Mouse (Mus musculus) natural killer cell, adult 2 months (primary cell): Measurements from ENCODE around the gene Golga3.

ENCODE experiments used
- DNase-seq, 2 experiments: peaks; one replicate each; pipeline ENCODE4 v3.0.0; 2022; ENCODE audit warnings: low spot score in 2 of 2

The Golga3 gene

DNA sequence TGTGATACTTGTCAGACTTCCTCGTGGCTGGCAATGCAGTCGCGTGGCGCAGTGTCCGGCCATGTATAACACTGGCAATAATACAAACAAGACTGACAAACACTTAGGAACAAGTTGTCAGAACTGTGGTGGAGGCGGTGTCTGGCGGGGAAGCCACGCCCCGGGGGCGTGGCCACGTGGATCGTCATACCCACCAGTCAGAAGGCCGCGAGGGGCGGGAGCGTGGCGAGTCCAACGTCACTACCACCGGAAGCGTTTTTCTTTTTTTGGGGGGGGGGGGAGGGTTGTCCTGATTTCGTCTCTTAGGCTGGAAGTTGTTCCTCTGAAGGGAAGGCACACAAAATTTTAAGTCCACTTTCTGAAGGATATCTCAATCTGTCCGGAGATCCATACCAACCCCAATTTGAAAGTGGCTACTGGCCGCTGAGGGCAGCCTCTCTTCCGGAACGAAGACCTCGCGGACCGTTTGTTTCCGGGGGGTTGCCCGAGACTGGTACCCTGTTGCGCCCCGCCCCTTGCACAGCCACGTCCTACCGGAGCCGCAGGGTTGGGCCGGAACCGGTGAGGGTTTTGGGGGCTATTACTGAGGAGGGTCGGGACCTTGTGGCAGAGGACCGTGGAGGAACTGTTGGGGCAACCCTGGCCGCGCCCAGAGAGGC, at the start of gene Golga3:
Gene Golga3 (plus strand): TSS at position 340 of the 659 bp plus-strand sequence.
- peak; percentile 89 to 93 for DNase-seq

DNA sequence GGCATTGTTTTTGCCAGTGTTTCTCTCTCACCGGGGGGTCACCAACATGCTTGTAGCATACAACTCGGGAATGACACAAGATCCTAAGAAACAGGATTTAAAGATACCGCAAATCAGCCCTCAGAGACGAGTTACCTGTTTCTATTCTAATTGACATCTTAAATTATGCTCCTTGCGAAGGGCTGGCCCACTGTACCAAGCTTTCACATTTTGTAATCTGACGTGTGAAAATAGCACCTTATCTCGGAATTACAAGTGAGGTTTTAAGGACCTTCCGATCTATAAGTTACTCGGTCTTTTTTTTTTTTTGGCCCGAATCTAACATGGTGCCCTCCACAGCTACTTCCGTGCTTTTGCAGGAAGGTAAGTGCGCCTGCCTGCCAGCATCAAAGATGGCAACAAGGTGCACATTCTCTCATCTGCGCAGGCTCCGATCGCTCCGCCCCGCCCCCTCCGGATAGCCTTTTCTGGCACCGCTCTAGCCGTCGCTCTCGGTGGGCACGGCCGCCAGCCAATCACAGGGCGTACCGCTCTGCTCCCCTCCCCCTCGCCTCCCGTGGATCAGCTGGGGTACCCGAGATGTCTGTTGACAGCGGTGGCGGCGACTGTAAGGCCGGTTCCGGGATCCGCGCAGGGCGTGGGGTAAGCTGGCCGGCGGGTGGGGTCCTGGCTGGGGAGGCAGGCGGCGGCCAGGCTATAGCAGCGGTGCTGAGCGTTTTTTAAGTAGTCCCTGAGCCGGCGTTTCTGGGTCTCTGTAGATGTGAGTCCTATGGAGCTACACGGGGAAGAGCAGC, 41.0 kb upstream of the Golga3 start, which contains the start of gene Chfr:
Gene Chfr (plus strand): TSS at position 550 of the 794 bp plus-strand sequence.
- peak; percentile 99 to 100 for DNase-seq

DNA sequence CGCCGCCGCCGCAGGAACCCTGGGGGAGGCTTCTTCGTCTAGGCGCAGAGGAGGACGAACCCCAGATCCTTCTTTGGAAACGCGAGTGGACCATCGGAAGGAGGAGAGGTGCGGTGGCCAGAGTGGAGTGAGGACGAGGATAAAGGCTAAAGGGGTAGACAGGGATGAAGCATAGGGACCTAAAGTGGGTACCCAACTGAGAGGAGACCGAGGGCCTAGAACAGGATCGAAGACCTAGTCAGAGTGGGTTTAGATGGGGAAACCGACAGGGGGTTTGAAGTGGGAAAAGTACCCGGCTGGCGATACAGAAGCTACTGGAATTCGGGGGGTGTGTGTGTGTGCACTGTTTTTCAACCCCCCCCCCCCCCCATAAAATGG, 40.4 kb upstream of the Golga3 start:
- DNase-seq, result no peak

DNA sequence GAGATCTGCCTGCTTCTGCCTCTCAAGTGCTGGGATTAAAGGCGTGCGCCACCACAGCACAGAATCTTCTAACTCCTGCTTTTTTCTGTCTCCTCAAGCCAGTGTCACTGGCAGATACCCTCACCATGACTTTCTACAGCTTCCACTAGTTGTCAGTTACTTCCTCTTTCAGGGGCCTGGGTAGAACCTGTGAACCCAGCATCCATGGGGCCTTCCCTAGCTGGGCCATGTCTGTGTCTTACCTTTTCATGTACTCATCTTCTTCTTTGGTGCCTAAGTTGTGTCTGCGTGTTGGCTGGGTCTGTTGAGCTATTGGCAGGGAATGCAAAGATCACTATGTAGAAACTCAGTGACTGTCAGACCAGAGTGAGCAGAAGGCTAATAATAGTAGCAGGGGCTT, 38.7 kb upstream of the Golga3 start:
- no peak for DNase-seq

DNA sequence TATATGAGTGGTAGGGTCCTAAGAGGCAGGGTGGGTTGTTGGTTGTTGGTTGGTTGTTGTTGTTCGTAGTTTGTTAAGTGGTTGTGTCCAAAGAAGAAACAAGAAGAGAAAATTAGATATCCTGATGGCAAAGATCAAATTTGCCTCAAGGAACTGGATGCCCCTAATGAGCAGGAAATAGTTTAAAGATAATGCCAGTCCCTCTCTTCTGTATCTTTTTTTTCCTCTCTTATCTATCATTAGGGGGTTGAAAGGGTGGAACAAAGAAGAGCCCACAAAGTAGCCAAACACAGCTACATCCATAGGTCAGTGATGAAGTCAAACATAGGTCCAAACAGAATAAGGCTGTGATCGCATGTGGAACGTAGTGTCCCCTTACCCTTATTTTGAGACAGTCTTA, 37.2 kb upstream of the Golga3 start:
- no peak for DNase-seq

DNA sequence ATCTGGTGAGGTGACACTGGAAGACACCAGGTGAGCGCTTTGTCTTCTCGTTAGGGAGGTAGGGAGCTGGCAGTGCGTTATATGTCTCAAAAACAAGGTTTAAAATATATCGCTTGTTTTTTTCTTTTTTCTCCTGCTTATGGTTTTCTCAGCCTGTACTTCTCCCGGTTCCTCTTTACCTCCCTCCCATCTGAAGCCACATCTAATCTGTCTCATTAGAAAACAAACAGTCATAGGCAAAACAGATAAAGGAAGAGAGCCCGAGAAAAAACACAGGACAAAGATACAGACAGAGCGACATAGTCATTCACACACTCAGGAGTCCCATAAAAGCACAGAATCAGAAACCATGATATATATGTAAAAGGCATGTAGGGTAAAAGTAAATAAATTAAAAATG, 36.1 kb upstream of the Golga3 start:
- no peak for DNase-seq

DNA sequence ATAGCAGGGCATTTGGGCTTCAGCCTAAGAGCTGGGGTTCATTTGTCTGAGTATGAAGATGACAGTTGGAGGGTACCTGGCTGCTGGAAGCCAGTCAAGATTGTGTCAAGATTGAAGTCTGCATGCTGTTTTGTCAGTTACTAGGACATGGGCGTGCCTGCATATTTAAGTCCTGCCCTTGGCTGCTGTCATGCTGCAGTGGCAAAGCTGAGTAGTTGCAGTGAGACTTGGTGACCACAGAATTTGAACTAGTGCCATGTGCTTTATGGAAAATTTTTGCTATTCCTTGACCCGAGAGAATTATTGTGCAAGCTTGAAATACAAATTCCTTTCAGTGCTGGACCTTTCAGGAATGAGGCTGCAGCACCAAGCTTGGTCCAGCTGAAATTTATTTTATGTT, 34.2 kb upstream of the Golga3 start:
- DNase-seq, result no peak

DNA sequence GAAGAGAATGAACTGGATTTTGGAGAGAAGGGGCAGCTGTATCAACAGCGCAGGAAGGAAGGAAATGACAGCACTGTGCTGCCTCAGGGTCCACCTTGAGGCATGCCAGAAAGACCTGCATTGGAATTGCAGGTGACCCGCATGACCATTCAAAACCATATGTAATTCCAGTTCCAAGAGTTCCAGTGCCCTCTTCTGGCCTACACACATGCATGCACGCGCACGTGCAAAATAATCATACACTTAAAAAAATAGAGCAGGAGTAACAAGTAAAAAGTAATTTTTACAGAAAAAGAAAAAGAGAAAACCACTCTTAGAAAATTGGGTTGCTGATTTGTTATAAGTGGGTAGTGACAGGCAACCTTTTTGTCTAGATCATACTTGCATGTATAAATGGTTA, 33.5 kb upstream of the Golga3 start:
- DNase-seq, result no peak

DNA sequence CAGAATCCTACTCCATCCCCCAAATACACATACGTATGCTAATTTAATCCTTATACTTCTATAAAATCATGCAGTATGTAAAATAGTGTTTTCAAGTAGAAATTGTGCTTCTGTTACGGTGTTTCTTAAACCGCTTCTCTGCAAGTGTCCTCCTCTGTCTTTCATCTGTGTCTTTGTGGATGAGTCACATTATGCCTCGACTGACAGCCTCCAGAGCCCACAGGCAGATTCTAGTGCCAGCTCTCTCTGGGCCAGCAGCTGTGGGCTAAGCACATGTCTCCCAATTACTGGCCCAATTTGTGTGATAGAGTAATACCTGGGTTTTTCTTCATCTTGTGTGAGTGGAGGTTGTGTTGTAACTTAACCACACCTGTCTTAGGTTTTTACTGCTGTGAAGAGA, 7.1 kb upstream of the Golga3 start:
- no peak for DNase-seq

DNA sequence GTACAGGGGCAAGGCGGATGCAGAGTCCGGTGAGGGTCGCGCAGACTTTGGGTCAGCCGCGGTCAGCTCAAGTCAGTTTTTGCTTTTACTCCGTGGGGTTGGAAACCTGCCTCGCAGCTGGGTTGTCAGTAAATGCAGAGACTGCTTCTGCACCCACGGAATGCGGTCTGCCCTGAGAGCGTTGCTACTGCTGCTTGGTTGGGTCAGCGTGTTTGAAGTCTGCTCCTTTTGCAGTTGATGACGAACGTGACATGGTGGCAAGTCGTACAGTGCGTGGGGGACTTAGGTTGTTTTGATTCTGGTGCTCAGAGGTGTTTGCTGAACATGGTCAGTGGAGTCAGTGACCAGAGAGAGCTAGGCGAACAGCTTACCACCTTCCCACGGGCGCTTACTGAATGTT, 520 bp downstream of the Golga3 start:
- DNase-seq, result no peak

DNA sequence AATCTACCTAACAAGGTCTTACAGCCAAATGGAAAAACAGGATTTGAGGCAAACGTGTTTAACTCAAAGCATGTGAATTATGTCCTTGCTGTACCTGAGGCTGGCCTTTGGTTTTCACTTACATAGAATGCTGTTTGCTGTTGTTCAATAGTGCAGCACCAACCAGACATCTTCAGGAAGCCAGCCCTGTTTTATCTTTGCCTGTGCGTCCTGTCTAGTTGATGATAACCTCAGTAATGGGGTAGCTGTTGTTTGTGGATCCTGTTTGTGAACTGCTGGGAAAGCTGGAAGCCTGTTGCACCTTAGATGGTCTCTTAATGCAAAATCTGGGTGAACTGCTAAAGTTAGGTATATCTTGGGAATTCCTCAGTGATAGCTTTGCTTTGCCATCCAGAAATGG, 2.1 kb downstream of the Golga3 start:
- DNase-seq, result no peak

DNA sequence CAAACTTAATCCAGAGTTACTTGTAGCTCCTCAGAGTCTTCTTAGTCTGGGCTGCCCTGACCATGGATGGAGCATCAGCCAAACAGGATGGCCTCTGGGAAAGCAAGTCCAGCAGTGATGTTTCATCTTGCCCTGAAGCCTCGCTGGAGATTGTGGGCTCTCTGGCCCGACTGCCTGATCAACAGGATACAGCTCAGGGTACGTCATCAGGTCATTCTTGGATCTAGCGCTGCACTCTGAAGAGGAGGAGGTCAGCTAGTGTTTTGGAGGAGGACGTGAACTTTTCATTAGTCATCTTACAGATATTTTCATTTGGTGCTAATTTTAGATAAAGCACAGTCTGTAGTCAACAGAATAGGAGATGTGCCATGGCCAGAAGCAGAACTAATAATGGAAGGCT, 5.2 kb downstream of the Golga3 start:
- DNase-seq, result no peak

DNA sequence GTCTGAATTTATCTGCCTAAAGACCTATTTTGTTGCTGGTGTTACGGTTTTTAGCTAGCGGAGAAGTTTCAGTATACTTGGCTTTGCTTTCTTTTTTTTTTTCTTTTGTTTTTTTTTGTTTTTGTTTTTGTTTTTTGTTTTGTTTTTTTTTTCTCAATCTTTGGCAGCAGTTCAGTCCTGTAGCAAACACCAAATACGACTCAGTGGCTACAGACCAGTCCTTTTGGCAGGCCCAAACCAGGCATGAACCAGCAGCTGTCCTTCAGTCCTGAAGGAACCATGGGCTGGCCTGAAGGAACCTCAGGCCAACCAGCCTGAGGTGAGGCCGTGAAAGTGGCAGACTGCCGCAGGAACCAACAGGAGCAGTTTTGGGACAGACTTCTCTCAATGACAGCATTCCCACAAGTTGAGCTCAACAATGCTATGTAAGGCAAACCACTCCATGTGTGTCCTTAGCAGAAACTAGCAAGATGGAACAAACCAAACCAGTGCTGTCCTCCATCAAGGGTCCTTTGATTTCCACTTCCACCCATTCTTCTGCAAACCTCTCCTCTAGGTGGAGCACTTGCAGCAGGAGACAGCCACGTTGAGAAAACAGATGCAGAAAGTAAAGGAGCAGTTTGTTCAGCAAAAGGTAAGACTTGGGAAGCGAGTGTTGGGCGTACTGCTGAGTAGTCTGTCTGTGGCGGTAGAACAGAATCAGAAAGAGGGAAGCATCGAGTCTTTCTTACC, 26.8 kb downstream of the Golga3 start:
- DNase-seq, result peak in 1 of 2 experiments; percentile 4

DNA sequence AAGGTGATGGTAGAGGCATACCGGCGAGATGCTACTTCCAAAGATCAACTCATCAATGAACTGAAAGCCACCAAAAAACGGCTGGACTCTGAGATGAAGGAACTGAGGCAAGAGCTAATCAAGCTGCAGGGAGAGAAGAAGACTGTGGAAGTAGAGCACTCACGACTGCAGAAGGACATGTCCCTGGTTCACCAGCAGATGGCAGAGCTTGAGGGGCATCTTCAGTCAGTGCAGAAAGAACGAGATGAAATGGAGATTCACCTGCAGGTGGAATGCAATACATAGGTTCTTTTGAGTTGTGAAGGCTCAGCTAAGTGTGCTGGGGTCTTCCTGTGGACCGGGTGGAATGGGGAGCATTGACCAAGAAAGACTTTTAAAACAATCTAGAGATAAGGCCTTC, 28.3 kb downstream of the Golga3 start:
- no peak for DNase-seq

DNA sequence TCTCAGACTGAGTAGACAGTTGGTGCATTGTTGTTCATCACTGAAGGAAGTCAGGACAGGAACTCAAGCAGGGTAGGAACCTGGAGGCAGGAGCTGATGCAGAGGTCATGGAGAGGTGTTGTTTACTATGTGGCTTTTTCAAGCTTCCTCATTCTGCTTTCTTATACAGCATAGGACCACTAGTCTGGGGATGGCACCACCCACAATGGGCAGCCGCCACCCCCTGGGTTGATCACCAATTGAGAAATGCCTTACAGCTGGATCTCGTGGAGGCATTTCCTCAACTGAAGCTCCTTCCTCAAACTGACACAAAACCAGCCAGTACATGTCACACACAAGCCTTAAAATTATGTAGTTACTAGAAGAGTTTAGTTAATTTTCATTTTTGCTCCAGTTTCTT, 34.8 kb downstream of the Golga3 start:
- no peak for DNase-seq

DNA sequence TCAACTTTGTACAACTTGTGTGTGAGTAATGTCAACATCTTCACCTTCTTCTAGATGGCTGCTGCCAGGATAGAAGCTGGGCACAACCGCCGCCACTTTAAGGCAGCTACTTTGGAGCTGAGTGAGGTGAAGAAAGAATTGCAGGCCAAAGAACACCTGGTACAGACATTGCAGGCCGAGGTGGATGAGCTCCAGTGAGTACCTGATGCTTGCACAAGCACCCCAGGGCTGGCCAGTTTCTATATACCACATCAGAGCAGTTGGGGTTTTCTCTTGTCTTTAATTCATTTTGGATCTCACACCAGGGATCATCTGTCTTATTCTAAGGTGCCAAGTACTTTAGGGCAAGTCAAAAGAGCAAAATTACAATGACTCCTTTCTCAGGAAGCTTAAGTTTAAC, 40.3 kb downstream of the Golga3 start:
- DNase-seq, result no peak

DNA sequence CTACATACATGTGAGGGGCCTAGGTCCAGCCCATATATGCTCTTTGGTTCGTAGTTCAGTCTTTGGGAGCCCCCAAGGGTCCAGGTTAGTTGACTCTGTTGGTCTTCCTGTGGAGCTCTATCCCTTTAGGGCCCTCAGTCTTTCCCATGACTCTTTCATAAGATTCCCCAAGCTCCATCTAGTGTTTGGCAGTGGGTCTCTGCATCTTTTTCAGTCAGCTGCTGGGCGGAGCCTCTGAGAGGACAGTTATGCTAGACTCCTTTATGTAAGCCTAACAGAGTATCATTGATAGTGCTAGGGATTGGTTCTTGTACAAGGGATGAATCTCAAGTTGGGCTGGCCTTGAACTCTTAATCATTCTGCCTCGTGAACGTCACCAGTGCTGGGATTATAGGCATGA, 43.8 kb downstream of the Golga3 start:
- no peak for DNase-seq

DNA sequence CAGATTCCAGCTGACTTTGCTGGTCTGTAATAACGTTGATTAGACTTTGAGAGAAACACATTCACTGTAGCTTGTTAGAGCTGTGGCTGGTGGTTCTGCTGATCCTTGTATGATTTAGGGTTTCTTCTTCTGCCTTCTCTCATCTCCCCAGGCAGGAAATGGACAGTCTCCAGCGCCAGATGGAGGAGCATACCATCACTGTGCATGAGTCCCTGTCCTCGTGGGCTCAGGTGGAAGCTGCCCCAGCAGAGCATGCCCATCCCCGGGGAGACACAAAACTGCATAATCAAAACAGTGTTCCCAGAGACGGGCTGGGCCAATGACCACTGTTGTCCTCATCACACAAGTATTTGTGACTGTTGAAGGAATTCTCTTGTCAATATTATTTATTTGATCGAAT, 46.3 kb downstream of the Golga3 start:
- DNase-seq, result no peak

DNA sequence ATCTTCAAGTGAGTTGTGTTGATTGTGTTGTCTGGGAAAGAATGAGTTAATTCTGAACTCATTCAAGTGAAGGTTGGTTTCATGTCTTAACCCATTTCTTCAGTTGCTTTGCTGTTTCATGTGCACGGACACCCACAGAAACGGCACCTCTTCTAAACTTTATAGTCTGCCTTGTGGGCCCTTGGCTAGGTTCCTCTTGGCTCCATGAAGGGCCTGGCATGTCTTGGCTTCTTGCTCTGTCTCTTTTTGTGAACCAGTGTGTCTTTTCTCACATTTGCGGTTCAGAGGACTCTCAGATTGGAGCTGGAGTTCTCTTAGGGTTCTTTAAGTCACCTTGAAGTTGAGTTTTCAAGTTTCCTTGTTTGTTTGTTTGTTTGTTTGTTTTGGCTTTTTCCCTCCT, 48.6 kb downstream of the Golga3 start:
- no peak for DNase-seq

DNA sequence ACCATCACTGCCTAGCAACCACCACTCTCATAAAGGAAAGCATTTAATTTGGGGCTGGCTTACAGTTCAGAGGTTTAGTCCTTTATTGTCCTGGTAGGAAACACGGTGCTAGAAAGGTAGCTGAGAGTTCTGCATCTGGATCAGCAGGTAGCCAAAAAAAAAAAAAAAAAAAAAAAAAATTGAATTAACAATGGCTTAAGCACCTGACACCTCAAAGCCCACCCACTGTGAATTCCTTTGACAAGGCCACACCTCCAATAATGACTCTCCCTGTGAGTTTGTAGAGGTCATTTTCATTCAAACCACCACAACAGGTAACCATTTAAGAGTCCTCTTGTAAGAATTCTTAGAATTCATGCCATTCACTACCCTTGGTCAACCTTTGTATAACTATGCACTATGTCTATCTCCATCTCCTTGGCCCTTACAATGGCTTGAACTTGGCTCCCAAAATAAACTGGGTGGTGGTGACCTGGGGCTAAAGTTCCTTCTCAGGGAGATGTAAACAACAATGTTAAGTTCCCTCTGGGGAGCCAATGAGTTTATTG, 50.9 kb downstream of the Golga3 start:
- DNase-seq, result no peak

DNA sequence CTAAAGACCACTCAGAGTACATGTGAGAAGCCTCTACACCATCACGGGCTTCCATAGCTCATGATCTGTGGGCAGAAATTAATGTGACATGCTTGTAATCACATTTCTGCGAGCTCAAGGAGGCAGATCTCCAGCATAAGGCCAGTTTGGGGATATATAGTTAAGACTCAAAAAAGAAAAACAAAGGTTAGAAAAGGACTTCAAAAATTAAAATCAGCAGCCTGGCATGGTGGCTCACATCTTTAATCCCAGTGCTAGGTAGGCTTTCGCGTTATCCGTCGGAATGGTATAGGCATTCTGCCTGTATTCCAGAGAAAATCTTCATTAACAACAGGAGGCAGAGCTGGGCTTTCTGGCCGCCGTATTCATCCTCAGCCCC, 53.9 kb downstream of the Golga3 start:
- no peak for DNase-seq

DNA sequence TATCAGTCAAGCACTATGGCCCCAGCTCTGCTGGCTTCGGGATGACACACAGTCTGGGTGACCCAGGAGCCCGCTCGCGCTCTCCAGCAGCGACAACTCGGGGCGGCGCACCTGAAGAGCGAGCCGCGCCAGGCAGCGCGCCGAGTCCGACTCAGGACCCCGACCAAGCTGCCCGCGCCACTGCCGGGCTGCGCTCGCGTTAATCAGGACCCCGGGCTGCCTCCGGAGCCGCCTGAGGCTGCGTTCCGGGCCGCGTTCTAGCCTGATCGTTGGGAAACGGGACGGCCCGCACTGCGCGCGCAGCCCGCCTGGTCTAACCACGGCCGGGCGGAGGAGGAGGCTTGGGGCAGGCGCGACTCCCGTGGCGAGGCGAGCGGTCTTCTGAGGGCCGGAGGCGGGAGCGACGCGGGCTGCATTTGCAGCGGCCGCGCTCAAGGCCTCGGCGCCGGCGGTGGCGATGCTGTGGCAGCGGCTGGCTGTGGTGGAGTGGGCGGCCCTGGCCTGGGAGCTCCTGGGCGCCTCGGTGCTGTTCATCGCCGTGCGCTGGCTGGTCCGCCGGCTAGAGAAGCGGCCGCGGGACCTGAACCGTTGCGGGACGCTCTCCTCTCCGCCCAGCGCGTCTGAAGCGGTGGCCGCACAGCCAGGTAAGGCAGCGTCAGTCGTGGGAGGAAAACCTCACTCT, 54.4 kb downstream of the Golga3 start, which contains the start of gene Ankle2:
Gene Ankle2 (plus strand): TSS at position 225 of the 682 bp plus-strand sequence.
- DNase-seq, result peak; percentile 91 to 92
